Mouse (Mus musculus) lung, postnatal 0 days (tissue): Measurements from ENCODE around the gene Selenov.

Experiments
- CTCF ChIP-seq: IDR thresholded peaks from 2 replicates; pipeline ENCODE4 v1.5.1; 2016; ENCODE audit warnings: antibody characterized with exemption, mild to moderate bottlenecking
- EP300 ChIP-seq: IDR thresholded peaks from 2 replicates; pipeline ENCODE4 v1.6.1; 2016; ENCODE audit warnings: antibody characterized with exemption, mild to moderate bottlenecking, control low read depth

DNA sequence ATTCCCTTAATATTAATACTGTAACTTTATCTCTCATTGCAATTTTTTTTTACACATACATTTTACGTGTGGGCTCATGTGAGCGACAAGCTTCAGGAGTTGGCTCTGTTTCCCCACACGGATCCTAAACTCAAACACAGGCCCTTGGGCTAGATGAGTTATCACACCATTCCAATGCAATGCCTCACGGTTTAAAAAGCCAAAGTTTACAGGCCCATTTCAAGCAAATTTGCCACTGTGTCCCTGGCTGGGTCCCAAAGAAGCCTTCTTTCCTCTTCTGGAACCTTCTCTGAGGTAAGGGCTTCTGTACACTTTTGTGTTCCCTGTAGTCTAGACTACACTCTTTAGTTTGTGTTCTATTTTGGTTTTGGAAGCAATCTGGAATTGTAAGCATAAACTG lies 43.5 kb upstream of the Selenov start:
- TF ChIP-seq CTCF: no peak
- TF ChIP-seq EP300: no peak
